Mouse (Mus musculus): ENCODE measurements around the gene Mrpl50.

- TF ChIP-seq POU5F1 (IDR thresholded peaks at IDR 0.05; ENCODE audit: borderline replicate concordance, low read length) (no peak), CTCF (conservative IDR thresholded peaks at IDR 0.05; ENCODE audit: low read length) (no peak)
Measured at GRCm38 (mm10) chr4:49473435-49474100, 47.3 kb downstream of the Mrpl50 start, which contains the start of gene Acnat1.

All from E14TG2a.4 (cell line).